Comparison of ENCODE assay signal across 13 mouse cellular contexts in the genomic region with DNA sequence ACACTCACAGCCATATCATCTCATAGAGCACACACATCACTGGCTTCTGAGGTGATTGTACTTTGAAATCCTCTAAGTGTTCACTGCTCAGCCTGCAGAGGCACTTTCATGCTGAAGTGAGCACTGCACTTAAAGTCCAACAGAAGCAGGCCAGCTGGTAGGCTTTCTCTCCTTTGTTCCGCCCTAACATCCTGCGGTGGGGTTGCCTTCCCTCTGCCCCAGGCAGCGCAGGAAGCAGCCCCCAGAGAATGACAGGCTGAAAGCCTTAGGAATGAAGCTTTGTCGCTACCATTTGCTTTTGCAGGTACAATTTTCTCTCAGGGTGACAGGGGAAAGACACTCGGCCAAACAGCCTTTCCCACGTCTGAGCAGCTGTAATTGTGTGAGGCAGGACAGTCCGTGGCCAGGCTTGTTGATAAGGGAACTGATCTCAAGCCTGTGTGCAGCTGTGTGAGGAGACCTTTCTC. TPM values are rescaled to one million over a fixed set of nuclear protein-coding genes. Genes with fewer than 3 reads are reported as not detected.
A peak's percentile ranks its signal among the peaks of the same experiment; 100 is the strongest.
DNase-seq lines count a peak whose midpoint lies in the region; ATAC-seq and TF ChIP-seq lines count a peak whose summit lies in the region.
"Had no signal": no experiment of that assay in that cellular context is flagged by ENCODE, and none has a peak within 500 bp of the region (broad histone marks: within the 10 kb centered on the region; RNA-seq: fewer than 3 reads in every experiment).

No protein-coding gene starts in this region.

- H3K4me2 ChIP-seq in heart, embryonic 11.5 days, result no peak overlapping the region
- H3K4me2 ChIP-seq in neural tube, embryonic 11.5 days (ENCODE audit: low read depth), result no peak overlapping the region
- H3K4me2 ChIP-seq: stomach, embryonic 15.5 days had no signal

- no peaks in the 10 kb centered on the region for H3K27me3 ChIP-seq in heart, embryonic 11.5 days (ENCODE audit: control insufficient read depth, insufficient read depth, low read length)
- H3K27me3 ChIP-seq in neural tube, embryonic 11.5 days (ENCODE audit: control insufficient read depth, insufficient read depth, low read length), result no peaks in the 10 kb centered on the region
- H3K27me3 ChIP-seq in midbrain, embryonic 10.5 days (ENCODE audit: low read depth, poor library complexity, severe bottlenecking), result no peaks in the 10 kb centered on the region
- H3K27me3 ChIP-seq: stomach, embryonic 15.5 days had no signal

- ATAC-seq in heart, embryonic 11.5 days (replicated peaks; ENCODE audit: insufficient number of reproducible peaks, low FRiP score, low TSS enrichment), result no peak
- peak; percentile 39 for ATAC-seq in neural tube, embryonic 11.5 days (ENCODE audit: insufficient read depth, low FRiP score, low TSS enrichment)

- intact Hi-C loops in gastrocnemius, adult 2 months (cut with DNase I), result no loop called here
- intact Hi-C loops in left cerebral cortex, postnatal 14 days (cut with DNase I), result no loop called here

- WGBS in heart, embryonic 11.5 days (ENCODE audit: insufficient replicate concordance), result 50% methylated on average over 7 of the region's 7 CpGs
- WGBS in neural tube, embryonic 11.5 days, result 23% methylated on average over 7 of the region's 7 CpGs
- 39% methylated on average over 7 of the region's 7 CpGs for WGBS in midbrain, embryonic 10.5 days

- H3K4me1 ChIP-seq in heart, embryonic 11.5 days (ENCODE audit: control insufficient read depth, insufficient read depth, low read length), result peaks cover 4% of the 10 kb centered on the region; the same call in 1 of the 2 replicates
- peaks cover 7% of the 10 kb centered on the region; the same call in 1 of the 2 replicates for H3K4me1 ChIP-seq in neural tube, embryonic 11.5 days (ENCODE audit: control insufficient read depth, insufficient read depth, low read length)
- peaks cover 24% of the 10 kb centered on the region for H3K4me1 ChIP-seq in midbrain, embryonic 10.5 days

- H3K4me3 ChIP-seq in heart, embryonic 11.5 days (ENCODE audit: low read depth, low read length), result no peak overlapping the region
- H3K4me3 ChIP-seq in neural tube, embryonic 11.5 days (ENCODE audit: low read depth, low read length), result no peak overlapping the region
- H3K4me3 ChIP-seq in midbrain, embryonic 10.5 days, result no peak overlapping the region
- H3K4me3 ChIP-seq in gastrocnemius, adult 2 months, result no peak overlapping the region
- H3K4me3 ChIP-seq: stomach, embryonic 15.5 days had no signal

- H3K9ac ChIP-seq in heart, embryonic 11.5 days (ENCODE audit: low read depth, low read length), result no peak overlapping the region
- no peak overlapping the region for H3K9ac ChIP-seq in neural tube, embryonic 11.5 days (ENCODE audit: low read length)
- H3K9ac ChIP-seq: stomach, embryonic 15.5 days had no signal

- H3K27ac ChIP-seq in heart, embryonic 11.5 days (ENCODE audit: low read depth, low read length), result 0 out of 2 replicates have a peak overlapping the region, but pooled peaks have one; percentile 29
- peak overlapping the region; percentile 67 for H3K27ac ChIP-seq in neural tube, embryonic 11.5 days (ENCODE audit: low read depth, low read length)
- peak overlapping the region; percentile 77 for H3K27ac ChIP-seq in midbrain, embryonic 10.5 days (replicated peaks)
- H3K27ac ChIP-seq in gastrocnemius, adult 2 months, result no peak overlapping the region
- H3K27ac ChIP-seq: macrophage; stomach, embryonic 15.5 days had no signal

- TF ChIP-seq CTCF in gastrocnemius, adult 2 months (IDR thresholded peaks at IDR 0.05), result no peak

- peaks cover 2% of the 10 kb centered on the region; the same call in 1 of the 2 replicates for H3K36me3 ChIP-seq in heart, embryonic 11.5 days (ENCODE audit: control insufficient read depth, insufficient read depth, low read length)
- no peaks in the 10 kb centered on the region for H3K36me3 ChIP-seq in neural tube, embryonic 11.5 days (ENCODE audit: control insufficient read depth, insufficient read depth, low read length)
- peaks cover 16% of the 10 kb centered on the region for H3K36me3 ChIP-seq in midbrain, embryonic 10.5 days
- H3K36me3 ChIP-seq: stomach, embryonic 15.5 days had no signal

- no peak for DNase-seq in heart, adult 8-10 months (ENCODE audit: low spot score)
- peak; percentile 53 for DNase-seq in neural tube, embryonic 11.5 days (ENCODE audit: low spot score)
- DNase-seq in neural tube, embryonic 10.5 days (ENCODE audit: extremely low spot score, low spot score), result no peak
- DNase-seq in midbrain, embryonic 10.5 days (ENCODE audit: low spot score), result peak; percentile 38
- no peak for DNase-seq in gastrocnemius, adult 2 months
- DNase-seq in left cerebral cortex, postnatal 14 days (ENCODE audit: low spot score in 2 of 2), result no peak
- no peak for DNase-seq in T-cell, adult 2 months (ENCODE audit: low spot score)
- DNase-seq: adrenal gland, postnatal 36 days; cerebellum, postnatal 25 days; liver had no signal

- H3K9me3 ChIP-seq in heart, embryonic 11.5 days (replicated peaks; ENCODE audit: control insufficient read depth, low read length), result no peaks in the 10 kb centered on the region
- no peaks in the 10 kb centered on the region for H3K9me3 ChIP-seq in neural tube, embryonic 11.5 days (ENCODE audit: control insufficient read depth, low read length)
- no peaks in the 10 kb centered on the region for H3K9me3 ChIP-seq in midbrain, embryonic 10.5 days (replicated peaks)
- H3K9me3 ChIP-seq: stomach, embryonic 15.5 days had no signal

RNA-seq across cellular contexts. Expression of gene Mrps9, which starts 38.4 kb away (rescaled TPM):
- polyA plus RNA-seq in heart, embryonic 11.5 days (2014; fragmentation: Nextera tagmentation; extraction: Ambion mirVana), result 65.3 and 69.0 TPM in 2 replicates
- total RNA-seq in heart, adult 8-10 months (2022), result 100 to 1,000 TPM in 3 of 4 experiments, 10 to 100 TPM in 1; 98.7 to 111 (median 104) TPM
- polyA plus RNA-seq in neural tube, embryonic 11.5 days (2014; fragmentation: Nextera tagmentation; extraction: Ambion mirVana), result 54.9 and 58.4 TPM in 2 replicates
- polyA plus RNA-seq in midbrain, embryonic 10.5 days (2016; fragmentation: Nextera tagmentation; extraction: Ambion mirVana), result 56.2 and 58.7 TPM in 2 replicates
- 10 to 100 TPM; 43.6 to 59.1 TPM for total RNA-seq in gastrocnemius, adult 2 months (2021)
- total RNA-seq in left cerebral cortex, postnatal 14 days (2021), result 10 to 100 TPM; 37.5 to 41.2 TPM

Comparison
In these comparisons a context has a peak if more than half of its experiments do, and no peak if none do; other contexts are left out.
1. DNase-seq: peak in neural tube, embryonic 11.5 days (single experiment) and midbrain, embryonic 10.5 days (single experiment); none in heart, adult 8-10 months (single experiment), neural tube, embryonic 10.5 days (single experiment), gastrocnemius, adult 2 months (single experiment), left cerebral cortex, postnatal 14 days (0 of 2) and T-cell, adult 2 months (single experiment).